Mouse (Mus musculus) thymus, adult 18-20 months (tissue): ENCODE results near the gene Olfr1270.
"Not testable (repeated sequence)": the region's sequence is repeated elsewhere in the genome, so short reads cannot be mapped to it uniquely, and the experiment has no call there.

Experiments used
- DNase-seq, 2 experiments: peaks; one replicate each; pipeline ENCODE4 v3.0.0; 2022; ENCODE audit warnings: mixed read lengths in 2 of 2

Gene Olfr1270

DNA sequence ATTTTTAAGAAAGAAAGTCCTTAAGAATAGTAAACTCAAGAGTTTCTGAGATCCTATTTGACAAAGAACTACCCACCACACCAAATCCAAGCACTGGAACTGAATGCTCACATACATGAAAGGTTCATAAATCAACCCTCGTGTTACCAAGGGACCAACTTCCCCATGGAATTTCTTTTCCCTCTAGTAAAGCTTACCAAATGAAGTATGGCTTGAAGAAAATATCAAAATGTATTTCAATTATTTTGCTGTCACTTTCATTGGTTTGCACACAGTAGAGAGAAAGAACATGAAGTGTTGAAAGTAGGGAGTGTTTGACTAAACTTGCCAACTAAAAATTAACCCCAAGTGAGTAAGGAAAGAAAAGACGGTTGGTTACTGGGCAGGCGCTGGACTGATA lies at the start of gene Olfr1270:
Gene Olfr1270, minus strand, starts transcription at position 101 of the 400 bp plus-strand sequence.
- no peak for DNase-seq

DNA sequence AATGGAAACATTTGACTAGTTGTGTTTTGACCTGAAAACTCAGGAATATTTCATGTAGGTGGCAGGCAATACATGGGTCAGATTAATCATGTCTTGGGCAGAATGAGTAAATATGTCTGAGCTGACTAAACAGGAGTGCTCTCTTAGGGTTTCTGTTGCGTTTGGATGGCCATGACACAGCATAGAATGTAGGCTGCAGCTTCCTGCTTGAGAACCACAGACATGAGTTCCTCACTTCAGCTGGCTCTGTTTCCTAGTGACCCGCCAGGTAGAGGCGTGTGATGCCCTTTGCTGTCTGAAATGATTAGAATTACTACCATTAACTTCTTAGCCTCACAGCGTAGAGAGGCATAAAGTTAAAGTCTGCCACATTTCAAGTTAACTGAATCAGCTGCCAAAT lies 46.7 kb upstream of the Olfr1270 start:
- DNase-seq: not testable (repeated sequence)

- DNase-seq: not testable (repeated sequence)
Observed at GRCm38 (mm10) chr2:90195285-90195684, 42.4 kb upstream of the Olfr1270 start.

DNA sequence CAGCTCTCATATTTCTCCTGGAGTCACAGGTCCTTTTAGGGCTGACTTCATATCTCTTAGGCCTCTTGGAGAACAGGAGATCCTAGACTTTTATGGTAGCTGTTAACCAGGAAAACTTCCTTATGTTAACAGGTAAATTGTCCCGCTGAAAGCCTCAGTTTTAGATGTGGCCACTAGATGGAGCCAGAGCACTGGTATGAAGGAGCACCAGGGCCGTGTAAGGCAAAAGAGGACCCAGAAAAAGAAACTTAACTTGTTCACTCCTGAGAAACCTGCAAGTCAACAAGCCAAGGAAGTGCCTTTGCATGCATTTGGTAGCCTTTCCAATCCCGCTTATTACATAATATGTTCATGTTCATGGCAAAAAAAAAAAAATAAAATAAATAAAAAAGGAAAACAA lies 41.9 kb upstream of the Olfr1270 start:
- DNase-seq: not testable (repeated sequence)

- not testable (repeated sequence) for DNase-seq
Observed at GRCm38 (mm10) chr2:90187082-90187481, 34.2 kb upstream of the Olfr1270 start.

DNA sequence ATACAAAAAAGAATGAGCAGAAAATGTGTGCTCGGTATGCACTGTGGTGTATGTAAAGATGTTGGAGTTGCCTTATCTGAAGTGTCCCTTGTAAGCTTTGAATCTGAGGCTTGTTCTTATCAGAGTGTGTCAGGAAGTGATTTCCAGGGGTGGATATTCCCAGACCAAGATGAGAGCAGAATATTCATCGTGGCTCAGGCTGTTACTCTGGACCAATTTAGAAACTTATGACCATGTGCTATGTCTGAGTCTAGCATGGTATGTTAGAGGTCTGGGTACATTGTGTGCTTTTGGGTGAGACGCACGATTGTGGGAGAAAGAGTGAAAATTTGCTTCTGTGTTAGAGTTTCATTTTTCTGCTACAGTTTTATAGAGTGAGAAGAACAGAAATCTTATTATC lies 33.2 kb upstream of the Olfr1270 start:
- not testable (repeated sequence) for DNase-seq

GRCm38 (mm10) chr2:90153916-90154315 lies 1.0 kb upstream of the Olfr1270 start:
- no peak for DNase-seq

DNA sequence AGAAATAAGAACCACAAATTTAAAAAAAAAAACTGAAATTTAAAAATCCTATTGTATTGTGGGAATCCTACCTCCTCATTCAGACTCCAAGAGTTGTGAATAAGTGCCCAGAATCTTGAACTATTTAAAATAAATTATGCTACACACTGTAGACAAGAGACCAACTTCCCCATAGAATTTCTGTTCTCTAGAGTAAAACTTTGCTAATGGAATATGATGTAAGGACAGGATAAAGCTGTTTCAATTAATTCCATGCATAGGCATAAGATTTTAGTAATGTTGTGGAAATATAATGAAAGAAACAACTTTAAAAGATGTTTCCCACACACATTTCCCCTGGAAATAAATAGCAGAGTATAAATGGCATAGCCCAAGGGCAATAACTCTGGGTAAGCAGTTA lies 10.7 kb downstream of the Olfr1270 start, which contains the start of gene Olfr32:
Gene Olfr32, minus strand, starts transcription at position 101 of the 400 bp plus-strand sequence.
- no peak for DNase-seq

DNA sequence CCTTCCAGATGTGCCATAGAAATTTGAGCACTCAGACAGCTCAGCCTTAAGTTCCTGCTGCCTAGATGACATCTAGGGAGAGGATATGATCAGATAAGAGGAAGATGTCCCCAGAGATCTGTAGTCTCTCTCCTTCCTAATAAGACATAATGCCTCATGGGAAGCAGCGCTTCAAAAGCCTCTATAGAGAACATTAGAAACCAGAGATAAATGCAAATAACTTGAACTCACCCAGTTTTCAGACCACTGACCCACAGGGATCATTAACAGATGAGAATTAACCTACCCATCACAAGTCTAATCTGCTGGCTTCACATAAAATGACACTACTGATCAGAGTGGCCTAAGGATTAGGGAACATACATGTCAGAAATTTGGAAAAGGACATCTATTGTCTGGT lies 31.6 kb downstream of the Olfr1270 start, which contains the start of gene Olfr1269:
Gene Olfr1269, minus strand, starts transcription at position 101 of the 400 bp plus-strand sequence.
- DNase-seq: no peak
